Mouse (Mus musculus): ENCODE data around the gene Cacng1. TPM values are rescaled to one million over a fixed set of nuclear protein-coding genes. Genes with fewer than 3 reads are reported as not detected.

Gene Cacng1
- polyA plus RNA-seq, 1 experiment, result 0.23 TPM

DNA sequence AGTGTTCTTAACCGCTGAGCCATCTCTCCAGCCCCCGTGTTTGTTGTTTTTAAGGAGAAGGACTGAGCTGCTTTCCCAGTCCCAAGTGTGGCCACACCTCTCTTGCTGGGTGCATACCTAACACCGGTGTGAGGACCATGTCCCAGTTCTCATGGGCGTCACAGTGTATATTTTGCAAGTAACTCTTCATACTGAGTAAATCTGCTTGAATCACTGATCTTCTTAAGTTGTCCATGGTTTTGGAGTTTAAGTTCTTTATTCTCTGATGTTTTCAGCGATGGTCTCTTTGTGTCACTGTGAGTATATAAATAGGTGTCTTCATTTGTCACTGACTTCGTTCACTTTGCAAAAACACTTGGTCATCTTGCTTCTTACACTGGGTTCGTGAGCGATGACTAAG lies 41.7 kb downstream of the Cacng1 start:
- Histone ChIP-seq H3K27ac (ENCODE audit: control insufficient read depth, insufficient read depth, low read depth, low read length) (peak overlapping the region; percentile 40), H3K36me3 (ENCODE audit: control insufficient read depth, insufficient read depth, low read length) (peaks cover 6% of the 10 kb centered on the region), H3K4me1 (ENCODE audit: control insufficient read depth, insufficient read depth, low read length) (no peaks in the 10 kb centered on the region), H3K4me3 (ENCODE audit: control insufficient read depth, low read depth, low read length) (no peak overlapping the region), H3K27me3 (ENCODE audit: control insufficient read depth, insufficient read depth, low read length) (no peaks in the 10 kb centered on the region)
- TF ChIP-seq CTCF (IDR thresholded peaks at IDR 0.05; ENCODE audit: control insufficient read depth, insufficient read depth, insufficient replicate concordance, low read depth, low read length), result no peak
- TF ChIP-seq POLR2A (IDR thresholded peaks at IDR 0.05; ENCODE audit: control insufficient read depth, low read depth, low read length), result no peak

DNA sequence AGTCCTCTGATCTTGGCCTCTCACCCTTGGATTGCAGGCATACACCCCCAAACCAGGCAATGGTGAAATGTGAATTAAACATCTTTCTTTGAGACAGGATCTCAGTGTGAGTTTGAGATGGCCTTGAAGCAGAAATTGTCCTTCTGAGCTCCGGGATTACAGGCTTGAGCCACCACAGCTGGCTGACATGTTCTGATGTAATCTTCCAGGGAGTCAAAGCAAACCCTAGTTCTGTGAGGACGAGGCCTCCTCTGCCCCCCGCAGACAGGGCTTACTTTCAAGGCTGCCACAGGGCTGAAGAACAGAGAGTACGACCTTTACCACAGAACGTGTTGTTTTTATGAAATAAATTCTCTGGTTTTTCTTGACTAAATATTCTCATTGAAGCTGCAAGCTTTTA lies 42.3 kb downstream of the Cacng1 start:
- no peak for TF ChIP-seq CTCF (IDR thresholded peaks at IDR 0.05; ENCODE audit: control insufficient read depth, insufficient read depth, insufficient replicate concordance, low read depth, low read length)
- TF ChIP-seq POLR2A (IDR thresholded peaks at IDR 0.05; ENCODE audit: control insufficient read depth, low read depth, low read length), result no peak
- H3K27me3 ChIP-seq (ENCODE audit: control insufficient read depth, insufficient read depth, low read length), result no peaks in the 10 kb centered on the region
- peaks cover 6% of the 10 kb centered on the region for H3K36me3 ChIP-seq (ENCODE audit: control insufficient read depth, insufficient read depth, low read length)
- no peak overlapping the region for H3K27ac ChIP-seq (ENCODE audit: control insufficient read depth, insufficient read depth, low read depth, low read length)
- no peak overlapping the region for H3K4me3 ChIP-seq (ENCODE audit: control insufficient read depth, low read depth, low read length)
- no peaks in the 10 kb centered on the region for H3K4me1 ChIP-seq (ENCODE audit: control insufficient read depth, insufficient read depth, low read length)

DNA sequence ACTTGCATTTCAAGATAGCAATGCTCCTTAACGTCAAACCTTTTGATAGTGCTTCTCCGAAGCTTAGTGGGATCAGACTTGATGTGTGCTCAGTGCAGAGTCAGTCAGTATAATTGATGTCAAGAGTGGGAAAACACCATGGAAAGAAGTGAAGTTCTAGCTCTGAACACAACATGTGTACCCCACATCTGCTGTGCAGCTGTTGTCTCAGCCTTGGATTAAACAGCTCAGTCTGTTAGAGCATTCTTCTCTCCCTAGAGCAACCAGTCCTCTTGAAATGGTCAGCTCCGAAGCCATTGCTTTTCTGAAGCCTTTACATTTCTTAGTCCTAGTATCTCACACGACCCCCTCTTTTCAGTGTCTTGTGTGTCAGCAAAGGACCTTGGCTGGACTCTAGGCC lies 47.3 kb downstream of the Cacng1 start:
- TF ChIP-seq CTCF (IDR thresholded peaks at IDR 0.05; ENCODE audit: control insufficient read depth, insufficient read depth, insufficient replicate concordance, low read depth, low read length) (no peak), POLR2A (IDR thresholded peaks at IDR 0.05; ENCODE audit: control insufficient read depth, low read depth, low read length) (no peak)
- no peaks in the 10 kb centered on the region for H3K4me1 ChIP-seq (ENCODE audit: control insufficient read depth, insufficient read depth, low read length)
- no peaks in the 10 kb centered on the region for H3K27me3 ChIP-seq (ENCODE audit: control insufficient read depth, insufficient read depth, low read length)
- peaks cover 6% of the 10 kb centered on the region for H3K36me3 ChIP-seq (ENCODE audit: control insufficient read depth, insufficient read depth, low read length)
- H3K4me3 ChIP-seq (ENCODE audit: control insufficient read depth, low read depth, low read length), result no peak overlapping the region
- no peak overlapping the region for H3K27ac ChIP-seq (ENCODE audit: control insufficient read depth, insufficient read depth, low read depth, low read length)

GRCm38 (mm10) chr11:107668223-107668622 lies 48.1 kb downstream of the Cacng1 start:
- no peak overlapping the region for H3K27ac ChIP-seq (ENCODE audit: control insufficient read depth, insufficient read depth, low read depth, low read length)
- TF ChIP-seq POLR2A (IDR thresholded peaks at IDR 0.05; ENCODE audit: control insufficient read depth, low read depth, low read length), result no peak
- no peak for TF ChIP-seq CTCF (IDR thresholded peaks at IDR 0.05; ENCODE audit: control insufficient read depth, insufficient read depth, insufficient replicate concordance, low read depth, low read length)
- no peaks in the 10 kb centered on the region for H3K4me1 ChIP-seq (ENCODE audit: control insufficient read depth, insufficient read depth, low read length)
- no peak overlapping the region for H3K4me3 ChIP-seq (ENCODE audit: control insufficient read depth, low read depth, low read length)
- H3K36me3 ChIP-seq (ENCODE audit: control insufficient read depth, insufficient read depth, low read length), result peaks cover 6% of the 10 kb centered on the region
- no peaks in the 10 kb centered on the region for H3K27me3 ChIP-seq (ENCODE audit: control insufficient read depth, insufficient read depth, low read length)

- H3K4me1 ChIP-seq (ENCODE audit: control insufficient read depth, insufficient read depth, low read length), result no peaks in the 10 kb centered on the region
- peaks cover 6% of the 10 kb centered on the region for H3K36me3 ChIP-seq (ENCODE audit: control insufficient read depth, insufficient read depth, low read length)
Measured at GRCm38 (mm10) chr11:107667542-107667941, 48.8 kb downstream of the Cacng1 start.

DNA sequence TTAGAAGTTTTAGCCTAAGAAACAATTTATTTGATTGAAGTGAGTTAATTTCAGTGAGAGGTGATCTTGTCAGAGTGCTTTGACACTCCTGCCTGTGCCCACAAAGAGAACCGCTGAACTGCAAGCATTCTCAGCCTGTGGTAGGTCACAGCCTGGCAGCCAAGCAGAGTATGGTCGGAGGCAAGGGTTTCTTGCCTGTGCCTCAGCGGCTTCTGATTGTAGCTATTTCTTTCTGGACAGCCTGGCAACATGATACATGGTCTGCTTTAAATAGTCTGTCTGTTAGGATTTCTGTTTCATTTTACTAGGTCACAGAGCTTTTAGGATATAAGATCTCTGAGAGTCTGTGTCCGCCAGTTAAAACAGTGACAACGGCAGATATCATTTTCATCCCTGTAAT lies 53.7 kb downstream of the Cacng1 start:
- no peaks in the 10 kb centered on the region for H3K27me3 ChIP-seq (ENCODE audit: control insufficient read depth, insufficient read depth, low read length)
- TF ChIP-seq CTCF (IDR thresholded peaks at IDR 0.05; ENCODE audit: control insufficient read depth, insufficient read depth, insufficient replicate concordance, low read depth, low read length) (no peak), POLR2A (IDR thresholded peaks at IDR 0.05; ENCODE audit: control insufficient read depth, low read depth, low read length) (no peak)
- no peak overlapping the region for H3K27ac ChIP-seq (ENCODE audit: control insufficient read depth, insufficient read depth, low read depth, low read length)
- no peaks in the 10 kb centered on the region for H3K4me1 ChIP-seq (ENCODE audit: control insufficient read depth, insufficient read depth, low read length)
- H3K36me3 ChIP-seq (ENCODE audit: control insufficient read depth, insufficient read depth, low read length), result peaks cover 1% of the 10 kb centered on the region
- H3K4me3 ChIP-seq (ENCODE audit: control insufficient read depth, low read depth, low read length), result no peak overlapping the region

More at GRCm38 (mm10) chr11:107667542-107667941, 48.8 kb downstream of the Cacng1 start:
- TF ChIP-seq POLR2A (IDR thresholded peaks at IDR 0.05; ENCODE audit: control insufficient read depth, low read depth, low read length), result no peak
- no peak for TF ChIP-seq CTCF (IDR thresholded peaks at IDR 0.05; ENCODE audit: control insufficient read depth, insufficient read depth, insufficient replicate concordance, low read depth, low read length)
- Histone ChIP-seq H3K27me3 (ENCODE audit: control insufficient read depth, insufficient read depth, low read length) (no peaks in the 10 kb centered on the region), H3K27ac (ENCODE audit: control insufficient read depth, insufficient read depth, low read depth, low read length) (no peak overlapping the region), H3K4me3 (ENCODE audit: control insufficient read depth, low read depth, low read length) (no peak overlapping the region)

GRCm38 (mm10) chr11:107660452-107660851 lies 55.9 kb downstream of the Cacng1 start:
- Histone ChIP-seq H3K36me3 (ENCODE audit: control insufficient read depth, insufficient read depth, low read length) (peaks cover 1% of the 10 kb centered on the region), H3K4me3 (ENCODE audit: control insufficient read depth, low read depth, low read length) (no peak overlapping the region), H3K4me1 (ENCODE audit: control insufficient read depth, insufficient read depth, low read length) (no peaks in the 10 kb centered on the region), H3K27ac (ENCODE audit: control insufficient read depth, insufficient read depth, low read depth, low read length) (no peak overlapping the region), H3K27me3 (ENCODE audit: control insufficient read depth, insufficient read depth, low read length) (no peaks in the 10 kb centered on the region)
- TF ChIP-seq CTCF (IDR thresholded peaks at IDR 0.05; ENCODE audit: control insufficient read depth, insufficient read depth, insufficient replicate concordance, low read depth, low read length) (no peak), POLR2A (IDR thresholded peaks at IDR 0.05; ENCODE audit: control insufficient read depth, low read depth, low read length) (no peak)

DNA sequence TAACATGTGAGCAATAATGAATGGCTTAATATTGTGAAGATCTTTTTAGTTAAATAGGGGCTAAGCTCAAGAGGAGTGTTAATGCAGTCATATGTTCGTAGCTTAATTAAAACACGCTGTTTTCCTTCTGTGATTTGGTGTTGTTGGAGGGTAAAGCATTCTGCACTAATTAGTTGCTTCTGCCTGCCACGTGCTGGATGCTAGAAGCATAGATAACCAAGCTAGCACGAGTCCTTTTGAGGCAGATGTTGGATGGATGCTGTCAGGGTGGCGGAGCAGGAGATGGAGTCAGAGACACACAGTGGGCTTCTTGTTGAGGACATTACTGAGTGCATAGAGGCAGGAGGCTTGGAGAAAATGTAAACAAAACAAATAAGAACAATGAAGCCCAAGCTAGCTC lies 59.2 kb downstream of the Cacng1 start:
- Histone ChIP-seq H3K27ac (ENCODE audit: control insufficient read depth, insufficient read depth, low read depth, low read length) (no peak overlapping the region), H3K27me3 (ENCODE audit: control insufficient read depth, insufficient read depth, low read length) (no peaks in the 10 kb centered on the region), H3K36me3 (ENCODE audit: control insufficient read depth, insufficient read depth, low read length) (peaks cover 1% of the 10 kb centered on the region), H3K4me3 (ENCODE audit: control insufficient read depth, low read depth, low read length) (no peak overlapping the region), H3K4me1 (ENCODE audit: control insufficient read depth, insufficient read depth, low read length) (no peaks in the 10 kb centered on the region)
- TF ChIP-seq POLR2A (IDR thresholded peaks at IDR 0.05; ENCODE audit: control insufficient read depth, low read depth, low read length) (no peak), CTCF (IDR thresholded peaks at IDR 0.05; ENCODE audit: control insufficient read depth, insufficient read depth, insufficient replicate concordance, low read depth, low read length) (no peak)

Measured in testis, adult 2 months (tissue).